Mouse (Mus musculus): ENCODE measurements around the gene Krt84. TPM values are rescaled to one million over a fixed set of nuclear protein-coding genes. Genes with fewer than 3 reads are reported as not detected.
"Not testable (repeated sequence)": the region's sequence is repeated elsewhere in the genome, so short reads cannot be mapped to it uniquely, and the experiment has no call there.

Krt84 gene
- polyA plus RNA-seq, 1 experiment from 2014 or later: 0.53 TPM

GRCm38 (mm10) chr15:101550567-101550966 is 17.9 kb upstream of the Krt84 start, which contains the start of gene Krt82:
Gene Krt82, minus strand, starts transcription at chr15:101550667.
- WGBS: 79% methylated on average over 7 of the region's 7 CpGs
- Histone ChIP-seq H3K27me3 (replicated peaks; ENCODE audit: control insufficient read depth, insufficient read depth, low read length) (peaks cover 7% of the 10 kb centered on the region; the same call in 1 of the 2 replicates), H3K9ac (ENCODE audit: low read depth, low read length) (no peak within 1 kb of the TSS), H3K4me2 (ENCODE audit: low read depth, low read length) (no peak within 1 kb of the TSS), H3K9me3 (ENCODE audit: control insufficient read depth, low read length) (no peaks in the 10 kb centered on the region), H3K27ac (ENCODE audit: low read length) (no peak within 1 kb of the TSS), H3K4me1 (ENCODE audit: control insufficient read depth, insufficient read depth, low read length) (peaks cover 6% of the 10 kb centered on the region), H3K4me3 (ENCODE audit: low read length) (no peak within 1 kb of the TSS), H3K36me3 (ENCODE audit: control insufficient read depth, insufficient read depth, low read length) (no peaks in the 10 kb centered on the region)
- ATAC-seq: no peak

GRCm38 (mm10) chr15:101544478-101544877 is 11.9 kb upstream of the Krt84 start:
- H3K9ac ChIP-seq (ENCODE audit: low read depth, low read length): no peak overlapping the region
- H3K9me3 ChIP-seq (ENCODE audit: control insufficient read depth, low read length): no peaks in the 10 kb centered on the region
- 0 out of 2 replicates have a peak, but pooled peaks cover 4% of the 10 kb centered on the region for H3K27me3 ChIP-seq (replicated peaks; ENCODE audit: control insufficient read depth, insufficient read depth, low read length)
- H3K4me2 ChIP-seq (ENCODE audit: low read depth, low read length): no peak overlapping the region
- no peak overlapping the region for H3K27ac ChIP-seq (ENCODE audit: low read length)
- H3K36me3 ChIP-seq (ENCODE audit: control insufficient read depth, insufficient read depth, low read length): no peaks in the 10 kb centered on the region
- ATAC-seq: no peak
- H3K4me1 ChIP-seq (ENCODE audit: control insufficient read depth, insufficient read depth, low read length): no peaks in the 10 kb centered on the region
- 65% methylated on average over 3 of the region's 3 CpGs for WGBS
- H3K4me3 ChIP-seq (ENCODE audit: low read length): no peak overlapping the region

GRCm38 (mm10) chr15:101542543-101542942 is 9.9 kb upstream of the Krt84 start:
- no peak for ATAC-seq
- 52% methylated on average over 9 of the region's 9 CpGs for WGBS
- Histone ChIP-seq H3K27ac (ENCODE audit: low read length) (no peak overlapping the region), H3K4me2 (ENCODE audit: low read depth, low read length) (no peak overlapping the region), H3K27me3 (replicated peaks; ENCODE audit: control insufficient read depth, insufficient read depth, low read length) (no peaks in the 10 kb centered on the region), H3K4me3 (ENCODE audit: low read length) (no peak overlapping the region), H3K4me1 (ENCODE audit: control insufficient read depth, insufficient read depth, low read length) (no peaks in the 10 kb centered on the region), H3K9ac (ENCODE audit: low read depth, low read length) (no peak overlapping the region), H3K9me3 (ENCODE audit: control insufficient read depth, low read length) (no peaks in the 10 kb centered on the region), H3K36me3 (ENCODE audit: control insufficient read depth, insufficient read depth, low read length) (no peaks in the 10 kb centered on the region)

GRCm38 (mm10) chr15:101538580-101538900 is 5.9 kb upstream of the Krt84 start:
- H3K4me3 ChIP-seq (ENCODE audit: low read length): no peak overlapping the region
- 45% methylated on average over 4 of the region's 4 CpGs for WGBS
- H3K4me2 ChIP-seq (ENCODE audit: low read depth, low read length): no peak overlapping the region
- ATAC-seq: peak; percentile 31; the same call in 1 of the 2 replicates
- no peak overlapping the region for H3K9ac ChIP-seq (ENCODE audit: low read depth, low read length)
- no peaks in the 10 kb centered on the region for H3K36me3 ChIP-seq (ENCODE audit: control insufficient read depth, insufficient read depth, low read length)
- H3K9me3 ChIP-seq (ENCODE audit: control insufficient read depth, low read length): no peaks in the 10 kb centered on the region
- H3K4me1 ChIP-seq (ENCODE audit: control insufficient read depth, insufficient read depth, low read length): 0 out of 2 replicates have a peak, but pooled peaks cover 3% of the 10 kb centered on the region
- H3K27me3 ChIP-seq (replicated peaks; ENCODE audit: control insufficient read depth, insufficient read depth, low read length): no peaks in the 10 kb centered on the region; the same call in 1 of the 2 replicates
- no peak overlapping the region for H3K27ac ChIP-seq (ENCODE audit: low read length)

GRCm38 (mm10) chr15:101537864-101538579 is 5.4 kb upstream of the Krt84 start:
- H3K36me3 ChIP-seq (ENCODE audit: control insufficient read depth, insufficient read depth, low read length): no peaks in the 10 kb centered on the region
- H3K4me1 ChIP-seq (ENCODE audit: control insufficient read depth, insufficient read depth, low read length): 0 out of 2 replicates have a peak, but pooled peaks cover 3% of the 10 kb centered on the region
- H3K27me3 ChIP-seq (replicated peaks; ENCODE audit: control insufficient read depth, insufficient read depth, low read length): no peaks in the 10 kb centered on the region; the same call in 1 of the 2 replicates
- H3K9me3 ChIP-seq (ENCODE audit: control insufficient read depth, low read length): no peaks in the 10 kb centered on the region
- WGBS: 30% methylated on average over 7 of the region's 7 CpGs
- peak; percentile 36; the same call in 1 of the 2 replicates for ATAC-seq
- H3K27ac ChIP-seq (ENCODE audit: low read length): no peak overlapping the region
- no peak overlapping the region for H3K9ac ChIP-seq (ENCODE audit: low read depth, low read length)
- no peak overlapping the region for H3K4me2 ChIP-seq (ENCODE audit: low read depth, low read length)
- H3K4me3 ChIP-seq (ENCODE audit: low read length): no peak overlapping the region

GRCm38 (mm10) chr15:101536054-101536850 is 3.6 kb upstream of the Krt84 start:
- WGBS: 54% methylated on average over 9 of the region's 9 CpGs
- H3K4me1 ChIP-seq (ENCODE audit: control insufficient read depth, insufficient read depth, low read length): 0 out of 2 replicates have a peak, but pooled peaks cover 3% of the 10 kb centered on the region
- no peak for ATAC-seq

GRCm38 (mm10) chr15:101522556-101523232 is 9.9 kb downstream of the Krt84 start:
- WGBS: 56% methylated on average over 4 of the region's 4 CpGs
- Histone ChIP-seq H3K4me3 (ENCODE audit: low read length) (no peak overlapping the region), H3K4me2 (ENCODE audit: low read depth, low read length) (no peak overlapping the region), H3K9me3 (ENCODE audit: control insufficient read depth, low read length) (no peaks in the 10 kb centered on the region), H3K36me3 (ENCODE audit: control insufficient read depth, insufficient read depth, low read length) (no peaks in the 10 kb centered on the region), H3K27me3 (replicated peaks; ENCODE audit: control insufficient read depth, insufficient read depth, low read length) (no peaks in the 10 kb centered on the region), H3K4me1 (ENCODE audit: control insufficient read depth, insufficient read depth, low read length) (0 out of 2 replicates have a peak, but pooled peaks cover 2% of the 10 kb centered on the region), H3K9ac (ENCODE audit: low read depth, low read length) (no peak overlapping the region), H3K27ac (ENCODE audit: low read length) (peak overlapping the region; percentile 67; the same call in 1 of the 2 replicates)
- peak; percentile 92 for ATAC-seq

More at GRCm38 (mm10) chr15:101536054-101536850, 3.6 kb upstream of the Krt84 start:
- H3K36me3 ChIP-seq (ENCODE audit: control insufficient read depth, insufficient read depth, low read length): no peaks in the 10 kb centered on the region
- no peak overlapping the region for H3K4me2 ChIP-seq (ENCODE audit: low read depth, low read length)
- H3K4me3 ChIP-seq (ENCODE audit: low read length): no peak overlapping the region
- H3K9me3 ChIP-seq (ENCODE audit: control insufficient read depth, low read length): no peaks in the 10 kb centered on the region
- H3K27me3 ChIP-seq (replicated peaks; ENCODE audit: control insufficient read depth, insufficient read depth, low read length): no peaks in the 10 kb centered on the region; the same call in 1 of the 2 replicates
- H3K9ac ChIP-seq (ENCODE audit: low read depth, low read length): no peak overlapping the region; the same call in 1 of the 2 replicates
- H3K27ac ChIP-seq (ENCODE audit: low read length): no peak overlapping the region

- Histone ChIP-seq H3K9me3 (ENCODE audit: control insufficient read depth, low read length) (no peaks in the 10 kb centered on the region), H3K4me2 (ENCODE audit: low read depth, low read length) (no peak overlapping the region), H3K4me1 (ENCODE audit: control insufficient read depth, insufficient read depth, low read length) (0 out of 2 replicates have a peak, but pooled peaks cover 2% of the 10 kb centered on the region), H3K36me3 (ENCODE audit: control insufficient read depth, insufficient read depth, low read length) (no peaks in the 10 kb centered on the region), H3K27ac (ENCODE audit: low read length) (no peak overlapping the region), H3K4me3 (ENCODE audit: low read length) (no peak overlapping the region), H3K27me3 (replicated peaks; ENCODE audit: control insufficient read depth, insufficient read depth, low read length) (no peaks in the 10 kb centered on the region), H3K9ac (ENCODE audit: low read depth, low read length) (no peak overlapping the region)
- no peak for ATAC-seq
- WGBS: 18% methylated on average over 2 of the region's 2 CpGs
Observed at GRCm38 (mm10) chr15:101519792-101520191, 12.8 kb downstream of the Krt84 start.

GRCm38 (mm10) chr15:101517161-101517560 is 15.5 kb downstream of the Krt84 start, which contains the start of gene Gm49425:
Gene Gm49425, minus strand, starts transcription at chr15:101517261.
- not testable (repeated sequence) for H3K27me3 ChIP-seq (replicated peaks; ENCODE audit: control insufficient read depth, insufficient read depth, low read length); H3K9ac ChIP-seq (ENCODE audit: low read depth, low read length); H3K4me2 ChIP-seq (ENCODE audit: low read depth, low read length); H3K36me3 ChIP-seq (ENCODE audit: control insufficient read depth, insufficient read depth, low read length); H3K27ac ChIP-seq (ENCODE audit: low read length); H3K4me1 ChIP-seq (ENCODE audit: control insufficient read depth, insufficient read depth, low read length); H3K4me3 ChIP-seq (ENCODE audit: low read length); H3K9me3 ChIP-seq (ENCODE audit: control insufficient read depth, low read length); ATAC-seq
- WGBS: 78% methylated on average over 2 of the region's 2 CpGs
